Mouse (Mus musculus): ENCODE results near the gene Thoc6. TPM values are rescaled to one million over a fixed set of nuclear protein-coding genes. Genes with fewer than 3 reads are reported as not detected.

Thoc6 gene
- total RNA-seq, 2 experiments from 2014 or later = 12.2 to 12.3 TPM

- intact Hi-C loops (cut with DNase I) = no loop called here
- DNase-seq (ENCODE audit: low spot score) = no peak
Observed at GRCm38 (mm10) chr17:23651363-23651762, 22.3 kb downstream of the Thoc6 start.

GRCm38 (mm10) chr17:23645894-23646293, 27.8 kb downstream of the Thoc6 start:
- intact Hi-C loops (cut with DNase I) = no loop called here
- DNase-seq (ENCODE audit: low spot score) = no peak

DNA sequence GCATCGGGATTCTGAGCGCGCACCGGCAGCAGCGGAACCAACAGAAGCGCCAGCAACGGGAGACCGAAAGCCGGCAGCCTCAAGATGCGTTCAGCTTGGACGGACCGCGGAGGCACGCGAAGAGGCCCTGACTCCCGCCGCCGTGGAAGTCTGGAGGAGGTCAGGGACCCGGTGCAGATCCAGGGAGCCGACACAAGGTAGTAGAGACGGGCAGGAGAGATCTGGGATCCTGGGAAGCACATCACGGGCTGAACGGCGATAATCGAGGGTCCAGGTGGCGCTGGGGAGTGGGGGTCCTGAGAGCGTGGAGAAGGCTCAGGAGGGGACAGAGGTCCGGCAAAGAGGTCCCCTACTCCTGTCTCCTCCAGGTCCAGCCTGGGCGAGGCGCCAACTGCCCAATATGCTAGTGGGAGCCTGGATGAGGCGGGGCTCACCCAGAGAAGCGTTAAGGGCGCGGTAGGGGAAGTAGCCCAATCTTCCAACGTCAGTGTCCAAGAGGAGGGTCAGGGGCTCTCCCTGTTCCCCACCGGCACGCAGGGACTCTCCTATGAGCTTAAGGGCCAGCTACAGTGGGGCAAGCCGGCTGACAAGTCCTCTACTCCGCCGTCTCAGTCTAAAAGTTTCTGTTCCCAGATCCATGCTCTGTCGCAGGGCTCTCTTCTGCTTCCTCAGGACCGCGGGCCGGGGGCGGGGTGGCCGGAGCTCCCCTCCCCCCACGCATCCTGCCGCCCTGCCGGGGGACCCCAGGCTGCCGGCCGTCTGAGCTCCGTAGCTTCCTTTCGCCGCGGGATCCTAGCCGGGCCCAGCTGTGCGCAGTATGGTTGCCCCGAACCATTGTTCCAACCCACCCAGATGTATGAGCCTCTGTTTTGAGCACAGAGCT, 28.8 kb downstream of the Thoc6 start, which contains the start of gene Mmp25:
Gene Mmp25 (minus strand): TSS at position 665 of the 883 bp plus-strand sequence.
- intact Hi-C loops (cut with DNase I) = no loop called here
- no peak for DNase-seq (ENCODE audit: low spot score)

DNA sequence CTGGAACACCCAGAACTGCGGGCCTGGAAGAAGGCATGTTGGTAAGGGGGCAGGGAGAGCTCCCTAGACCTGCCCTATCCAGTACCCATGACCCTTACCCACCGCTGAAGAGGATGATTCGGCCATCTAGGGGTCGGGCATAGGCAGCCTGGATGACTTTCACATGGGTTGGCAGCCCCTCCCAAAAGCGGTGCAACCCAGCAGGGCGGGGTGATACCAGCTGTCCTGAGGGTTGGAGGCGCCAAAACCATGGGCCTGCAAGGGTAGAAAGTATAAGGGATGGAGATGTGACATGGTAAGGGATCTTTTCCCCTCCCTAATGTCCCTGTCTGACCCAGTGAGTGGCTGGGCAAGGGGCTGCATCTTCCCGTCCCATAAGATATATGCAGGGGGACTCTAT, 42.4 kb downstream of the Thoc6 start:
- intact Hi-C loops (cut with DNase I) = no loop called here
- no peak for DNase-seq (ENCODE audit: low spot score)

GRCm38 (mm10) chr17:23630195-23631020, 43.3 kb downstream of the Thoc6 start:
- intact Hi-C loops (cut with DNase I) = loop anchor here (1.0 kb wide), 1 partner anchor 60 kb away; no protein-coding TSS in a partner anchor
- DNase-seq (ENCODE audit: low spot score) = peak; percentile 49

DNA sequence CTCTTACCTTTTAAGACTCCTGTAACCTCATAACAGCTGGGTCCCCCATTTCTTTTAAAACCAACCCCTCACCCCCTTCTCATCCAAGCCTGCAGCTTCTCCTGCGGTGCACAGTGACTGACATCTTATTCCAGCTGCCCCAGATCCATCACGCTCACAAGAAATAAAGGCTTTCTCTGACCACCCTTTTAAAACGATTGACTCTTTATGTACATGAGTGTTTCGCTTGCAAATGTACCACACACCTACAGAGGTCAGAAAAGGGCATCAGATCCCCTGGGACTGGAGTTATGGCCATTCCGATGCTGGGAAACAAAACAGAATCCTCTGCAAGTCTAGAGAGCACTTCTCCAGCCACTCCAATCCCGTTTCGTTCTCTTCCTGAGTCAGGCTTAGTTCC, 45.9 kb downstream of the Thoc6 start:
- intact Hi-C loops (cut with DNase I) = no loop called here
- DNase-seq (ENCODE audit: low spot score) = no peak

DNA sequence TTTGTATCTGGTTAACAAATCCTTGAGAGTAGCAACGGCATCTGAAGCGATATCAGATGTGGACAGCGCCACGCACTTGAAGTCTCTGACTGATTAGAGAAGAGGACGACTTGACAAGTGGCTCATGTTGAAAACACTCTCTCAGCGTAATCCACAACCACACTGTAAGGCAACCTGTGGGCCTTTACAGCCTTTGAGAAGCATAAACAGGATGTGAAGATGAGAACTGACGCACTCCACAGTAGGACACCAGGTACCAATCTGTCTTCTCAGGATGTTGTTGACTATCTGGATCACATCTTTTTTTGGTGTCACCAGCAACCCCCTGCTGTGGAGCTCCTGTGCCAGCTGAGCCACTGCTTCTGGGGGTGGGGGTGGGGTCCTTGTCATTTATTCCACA, 53.3 kb downstream of the Thoc6 start:
- intact Hi-C loops (cut with DNase I) = no loop called here
- no peak for DNase-seq (ENCODE audit: low spot score)

Other genes starting within 250 kb of the Thoc6 start
- gene Vmn2r117, start 194.2 kb downstream of the Thoc6 start, total RNA-seq (2021) = not detected
- 1 to 10 TPM; 4.7 to 6.2 TPM for gene Zfp213, start 109.6 kb downstream of the Thoc6 start, total RNA-seq (2021)
- 1 to 10 TPM; 3.4 to 4.8 TPM for gene Zfp13, start 74.4 kb downstream of the Thoc6 start, total RNA-seq (2021)
- not detected for gene Zscan10, start 73.0 kb downstream of the Thoc6 start, total RNA-seq (2021)
- gene Mmp25, start 28.6 kb downstream of the Thoc6 start, total RNA-seq (2021) = under 1 TPM; 0.06 to 0.08 TPM
- not detected for gene Bicdl2, start 13.4 kb downstream of the Thoc6 start, total RNA-seq (2021)
- gene Hcfc1r1, start 286 bp downstream of the Thoc6 start, total RNA-seq (2021) = 100 to 1,000 TPM; 193 to 207 TPM
- gene Tnfrsf12a, start 3.6 kb upstream of the Thoc6 start, total RNA-seq (2021) = 100 to 1,000 TPM in 1 of 2 experiments, 10 to 100 TPM in 1; 79.9 to 111 TPM
- not detected for gene Cldn6, start 5.4 kb upstream of the Thoc6 start, total RNA-seq (2021)
- not detected for gene Cldn9, start 10.1 kb upstream of the Thoc6 start, total RNA-seq (2021)
- gene 1520401A03Rik, start 48.9 kb upstream of the Thoc6 start, total RNA-seq (2021) = not detected
- 1 to 10 TPM; 1.4 to 1.5 TPM for gene Pkmyt1, start 52.5 kb upstream of the Thoc6 start, total RNA-seq (2021)
- 10 to 100 TPM; 26.1 to 29.5 TPM for gene Paqr4, start 67.0 kb upstream of the Thoc6 start, total RNA-seq (2021)
- gene Kremen2, start 72.0 kb upstream of the Thoc6 start, total RNA-seq (2021) = not detected
- 10 to 100 TPM; 29.7 to 33.2 TPM for gene Flywch1, start 97.7 kb upstream of the Thoc6 start, total RNA-seq (2021)
- gene Flywch2, start 112.2 kb upstream of the Thoc6 start, total RNA-seq (2021) = 1 to 10 TPM in 1 of 2 experiments, under 1 TPM in 1; 0.88 to 1.6 TPM
- 100 to 1,000 TPM; 157 to 162 TPM for gene Srrm2, start 116.7 kb upstream of the Thoc6 start, total RNA-seq (2021)
- gene Elob, start 155.3 kb upstream of the Thoc6 start, total RNA-seq (2021) = 100 to 1,000 TPM; 353 to 372 TPM
- not detected for gene Prss33, start 162.2 kb upstream of the Thoc6 start, total RNA-seq (2021)
- not detected for gene Prss32, start 170.0 kb upstream of the Thoc6 start, total RNA-seq (2021)
- not detected for gene Prss41, start 170.3 kb upstream of the Thoc6 start, total RNA-seq (2021)
- not detected for gene Prss21, start 194.2 kb upstream of the Thoc6 start, total RNA-seq (2021)
- gene Dcpp1, start 207.0 kb upstream of the Thoc6 start, total RNA-seq (2021) = not detected
- gene Dcpp2, start 207.0 kb upstream of the Thoc6 start, total RNA-seq (2021) = not detected
- gene Dcpp3, start 243.6 kb upstream of the Thoc6 start, total RNA-seq (2021) = not detected

All from heart, postnatal 25 days (tissue).